Mouse (Mus musculus): ENCODE measurements around the gene C1qtnf7. TPM values are rescaled to one million over a fixed set of nuclear protein-coding genes. Genes with fewer than 3 reads are reported as not detected.

The C1qtnf7 gene
- total RNA-seq, 4 experiments from 2014 or later = 0.73 to 1.7 (median 1.1) TPM

DNA sequence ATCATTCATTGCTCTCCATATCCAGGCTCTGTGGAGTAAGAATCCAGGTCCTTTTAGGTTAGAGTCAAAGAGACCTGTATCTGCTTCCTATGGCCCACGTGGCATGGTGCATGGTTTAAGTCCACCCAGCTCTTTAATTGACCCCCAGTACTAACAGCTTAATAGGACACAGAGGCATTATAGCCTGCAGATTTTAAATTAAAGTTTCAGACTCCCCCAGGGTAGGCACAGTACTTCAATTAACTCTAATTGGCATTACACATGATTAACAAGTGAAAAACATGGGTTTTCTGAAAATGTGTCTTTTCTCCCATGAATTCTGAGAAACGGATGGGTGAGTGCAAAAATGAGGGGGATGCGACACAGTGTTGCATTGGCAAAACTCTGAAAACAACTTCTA is 92.7 kb downstream of the C1qtnf7 start:
- no peak for DNase-seq (ENCODE audit: low spot score in 2 of 2)

DNA sequence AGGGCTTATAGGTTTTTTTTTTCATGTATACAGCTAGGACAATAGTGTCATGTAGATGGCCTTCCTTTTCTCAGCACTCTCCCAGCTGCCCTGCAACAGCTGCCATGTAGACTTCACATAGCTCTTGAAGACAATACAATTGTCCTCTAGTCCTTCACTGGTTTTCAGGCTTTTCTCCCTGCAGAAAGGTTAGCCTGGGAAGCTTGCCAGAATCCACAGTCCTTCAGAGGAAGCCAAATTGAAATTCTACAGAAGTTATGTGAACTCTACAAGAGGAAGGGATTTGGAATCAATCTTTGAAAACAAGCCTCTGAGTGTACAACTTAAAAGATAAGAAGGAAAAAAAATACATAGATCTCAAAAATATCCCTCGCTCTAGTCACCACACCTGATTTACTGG is 94.4 kb downstream of the C1qtnf7 start:
- DNase-seq (ENCODE audit: low spot score in 2 of 2) = no peak

DNA sequence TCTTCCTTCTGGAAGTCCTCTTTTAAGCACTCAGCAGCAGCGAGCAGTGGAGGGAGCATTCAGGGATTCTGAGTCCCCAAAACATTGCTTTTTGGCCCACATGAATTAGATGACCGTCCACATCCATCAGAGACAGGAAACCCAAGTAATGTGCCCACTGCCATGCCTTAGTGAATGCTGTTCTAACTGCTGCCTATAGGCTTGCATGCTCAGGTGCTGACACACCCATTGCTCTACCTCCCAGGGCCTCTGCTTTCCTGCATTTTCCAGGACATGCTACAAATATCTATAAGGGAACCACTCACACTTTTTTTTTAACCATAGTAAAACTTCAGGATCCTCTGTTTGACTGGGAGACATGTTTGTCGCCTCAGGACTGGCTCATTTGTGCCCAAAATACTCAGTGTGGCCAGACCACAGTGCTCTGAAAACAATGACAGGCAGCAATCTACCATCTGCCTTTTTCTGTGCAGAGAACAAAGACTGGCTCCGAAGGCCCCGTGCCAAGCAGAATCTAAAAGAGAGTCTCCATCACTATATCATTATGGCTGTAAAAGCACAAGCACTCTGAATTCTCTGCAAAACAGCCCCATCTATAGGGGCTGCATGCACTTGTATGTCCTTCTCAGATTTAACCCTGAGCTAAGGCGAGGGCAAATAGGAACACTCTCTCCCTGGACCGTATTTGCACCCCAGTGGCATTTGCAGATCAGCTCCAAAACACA is 106.4 kb downstream of the C1qtnf7 start:
- DNase-seq (ENCODE audit: low spot score in 2 of 2) = no peak

DNA sequence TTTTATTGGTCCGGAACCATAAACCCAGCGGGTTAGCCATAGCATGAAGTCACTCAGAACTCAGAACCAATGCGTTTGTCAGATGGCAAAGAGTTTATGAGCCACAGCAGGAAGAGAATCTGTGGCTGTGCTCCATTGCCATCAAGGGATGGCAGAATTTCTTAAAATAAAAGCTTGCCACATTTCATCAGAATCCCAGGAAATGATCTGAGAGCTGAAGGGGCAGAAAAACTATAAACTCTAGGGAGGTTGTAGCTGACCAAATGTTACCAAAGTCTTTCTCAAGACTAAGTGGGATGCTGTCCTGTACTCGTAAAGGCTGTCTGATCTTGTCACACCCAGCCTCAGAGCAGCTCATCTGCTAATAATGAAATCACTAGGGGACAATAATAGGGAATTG is 110.1 kb downstream of the C1qtnf7 start:
- DNase-seq (ENCODE audit: low spot score in 2 of 2) = no peak

DNA sequence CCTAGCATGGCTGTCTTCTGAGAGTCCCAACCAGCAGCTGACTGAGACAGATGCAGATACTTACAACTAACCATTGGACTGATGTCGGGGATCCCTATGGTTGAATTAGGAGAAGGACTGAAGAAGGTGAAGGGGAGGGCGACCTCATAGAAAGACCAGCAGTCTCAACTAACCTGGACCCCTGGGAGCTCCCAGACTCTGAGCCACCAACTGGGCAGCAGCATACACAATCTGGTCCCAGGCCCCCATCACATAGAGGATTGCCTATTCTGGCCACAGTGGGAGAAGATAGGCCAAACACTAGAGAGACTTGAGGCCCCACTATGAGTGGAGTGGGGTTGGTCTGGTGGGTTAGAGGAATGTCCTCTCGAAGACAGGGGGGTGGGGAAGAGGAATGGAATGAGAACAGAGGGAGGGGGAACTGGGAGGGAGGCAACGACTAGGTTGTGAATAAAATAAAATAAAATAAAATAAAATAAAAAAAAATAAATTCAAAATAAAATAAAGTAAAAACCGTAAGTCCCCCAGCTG is 118.8 kb downstream of the C1qtnf7 start:
- DNase-seq (ENCODE audit: low spot score in 2 of 2) = no peak

DNA sequence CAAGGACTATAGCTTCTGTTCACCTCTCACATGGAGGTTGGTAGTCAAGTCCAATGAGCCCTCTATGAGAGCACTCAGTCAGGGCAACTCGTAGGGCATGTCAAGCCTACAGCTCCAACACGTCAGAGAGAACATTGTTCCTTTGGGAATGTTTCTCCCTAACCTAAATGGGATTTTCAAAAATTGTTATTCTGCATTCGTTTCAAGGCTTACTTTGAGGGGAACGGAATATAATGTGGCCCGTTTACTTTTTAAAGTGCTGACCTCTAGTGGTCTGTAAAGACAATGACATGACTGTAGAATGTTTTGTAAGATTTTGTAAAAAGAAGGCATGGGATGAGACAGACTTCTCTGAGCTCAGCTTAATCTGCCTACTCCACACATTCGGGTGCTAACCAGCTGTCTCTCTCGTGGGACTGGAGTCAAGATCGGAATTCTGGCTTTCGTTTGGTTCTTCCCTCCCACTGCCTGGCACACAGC is 119.3 kb downstream of the C1qtnf7 start:
- DNase-seq (ENCODE audit: low spot score in 2 of 2) = peak in 1 of 2 experiments; percentile 64

DNA sequence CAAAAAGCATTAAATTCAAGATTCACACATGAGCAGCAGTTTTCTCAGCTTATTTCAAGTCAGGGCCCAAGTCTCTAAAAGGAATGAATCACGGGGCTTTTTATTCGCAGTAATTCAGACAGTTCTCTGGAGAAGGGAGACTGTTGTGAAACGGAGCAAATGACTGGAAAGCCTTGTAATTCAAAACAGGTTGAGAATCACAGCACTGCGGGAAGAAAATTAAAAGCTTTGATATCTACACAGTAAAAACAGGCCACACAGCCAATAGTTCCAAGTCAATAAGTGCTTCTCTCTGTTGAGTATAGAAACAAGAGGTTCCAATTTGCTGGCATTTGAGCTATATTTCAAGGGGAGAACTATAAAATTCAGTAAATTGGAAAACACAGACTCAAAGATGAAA is 129.7 kb downstream of the C1qtnf7 start:
- DNase-seq (ENCODE audit: low spot score in 2 of 2) = no peak

DNA sequence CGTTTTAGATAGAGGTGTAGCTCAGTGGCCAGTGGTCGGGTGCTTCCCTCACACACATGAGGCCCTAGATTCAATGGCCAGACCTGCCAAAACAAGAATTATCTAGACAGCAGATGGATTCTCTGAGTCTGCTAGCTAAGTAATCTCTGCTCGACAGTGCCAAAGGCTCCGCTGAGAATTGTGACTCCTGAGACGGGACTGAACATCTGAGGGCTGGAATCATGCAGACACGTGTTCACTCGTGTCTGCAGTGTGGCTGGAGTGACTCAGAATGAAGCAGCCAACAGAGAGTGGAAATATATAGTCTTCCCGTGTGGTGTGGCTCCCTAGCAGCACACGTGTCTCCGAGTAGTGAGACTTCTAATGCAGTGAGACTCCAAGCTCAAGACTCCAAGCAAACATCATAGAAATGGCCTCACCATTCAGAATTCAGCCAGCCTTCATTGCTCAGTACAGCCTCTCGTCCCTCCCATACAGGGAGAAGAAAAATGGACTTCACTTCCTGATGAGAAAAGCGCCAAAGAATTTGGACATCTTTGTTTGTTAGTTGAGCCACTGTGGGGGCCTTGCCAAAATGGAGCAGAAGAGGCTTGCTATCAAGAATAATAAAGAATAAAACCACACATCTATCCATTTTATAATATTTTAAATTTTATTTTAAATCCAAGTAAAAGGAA is 131.9 kb downstream of the C1qtnf7 start:
- DNase-seq (ENCODE audit: low spot score in 2 of 2) = no peak

DNA sequence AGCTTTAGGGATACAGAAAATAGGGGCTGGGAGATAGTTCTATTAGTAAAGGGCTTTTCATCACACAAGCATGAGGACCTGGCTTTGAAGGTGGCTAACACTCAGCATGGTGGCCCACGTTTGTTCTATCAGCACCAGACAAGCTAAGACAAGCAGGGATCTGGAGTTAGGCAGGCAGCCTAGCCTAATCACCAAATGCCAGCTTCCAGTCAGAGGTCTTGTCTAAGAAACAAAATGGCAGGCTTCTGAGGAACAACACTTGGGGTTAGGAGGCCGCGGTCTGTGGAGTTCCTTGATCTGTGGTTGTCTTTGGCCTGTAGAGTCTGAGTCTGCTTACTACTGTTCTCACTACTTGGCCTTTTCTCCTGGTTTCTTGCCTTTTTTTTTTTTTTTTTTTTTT is 146.2 kb downstream of the C1qtnf7 start:
- DNase-seq (ENCODE audit: low spot score in 2 of 2) = no peak

DNA sequence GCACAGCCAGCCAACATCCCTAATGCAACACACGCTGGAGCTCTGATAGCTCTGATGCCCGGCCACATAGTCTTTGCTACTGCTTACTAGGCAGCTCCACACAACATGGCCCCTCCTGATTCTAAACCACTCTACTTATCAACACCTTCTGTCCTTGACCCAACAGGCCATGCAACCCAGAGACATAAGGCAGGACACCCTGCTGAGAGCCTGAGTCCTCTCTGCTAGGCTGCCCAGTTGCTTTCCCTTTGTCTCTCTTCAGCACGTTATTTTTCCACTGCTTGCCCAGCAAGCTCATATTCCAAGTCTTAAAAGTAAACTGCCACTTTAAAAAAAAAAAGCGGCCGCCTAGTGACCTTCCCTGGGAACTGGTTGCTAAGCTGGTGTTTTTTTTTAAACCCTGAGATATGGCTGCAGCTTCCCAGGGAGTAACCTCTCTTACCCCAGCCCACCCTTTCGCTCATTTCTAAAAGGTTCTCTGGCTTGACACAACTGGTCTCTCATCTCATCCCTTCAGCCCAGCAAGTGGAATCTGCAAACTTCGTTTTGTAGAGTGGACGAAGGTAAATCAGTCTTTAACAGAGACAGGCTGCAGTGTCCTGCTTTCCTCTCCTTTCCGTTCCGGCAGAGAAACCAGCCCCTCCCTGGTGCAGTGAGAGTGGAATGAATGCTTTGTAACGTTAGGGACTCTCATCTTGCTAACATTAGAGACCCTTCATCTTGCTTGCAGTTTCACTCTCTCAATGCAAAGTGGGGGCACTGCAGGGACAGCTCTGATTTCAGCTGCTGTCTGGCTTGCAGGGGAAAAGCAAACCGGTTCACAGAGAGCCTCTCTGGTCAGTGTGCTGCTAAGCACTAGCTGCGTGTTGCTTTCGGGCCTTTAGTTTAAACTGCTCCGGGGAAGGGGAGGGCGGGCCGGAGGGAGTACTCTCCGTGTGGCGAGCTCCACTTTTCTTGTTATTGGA is 146.9 kb downstream of the C1qtnf7 start, which contains the start of gene Cc2d2a:
TSS of gene Cc2d2a (plus strand) at position 350 of the 965 bp plus-strand sequence.
- DNase-seq (ENCODE audit: low spot score in 2 of 2) = peak in 1 of 2 experiments; percentile 24

DNA sequence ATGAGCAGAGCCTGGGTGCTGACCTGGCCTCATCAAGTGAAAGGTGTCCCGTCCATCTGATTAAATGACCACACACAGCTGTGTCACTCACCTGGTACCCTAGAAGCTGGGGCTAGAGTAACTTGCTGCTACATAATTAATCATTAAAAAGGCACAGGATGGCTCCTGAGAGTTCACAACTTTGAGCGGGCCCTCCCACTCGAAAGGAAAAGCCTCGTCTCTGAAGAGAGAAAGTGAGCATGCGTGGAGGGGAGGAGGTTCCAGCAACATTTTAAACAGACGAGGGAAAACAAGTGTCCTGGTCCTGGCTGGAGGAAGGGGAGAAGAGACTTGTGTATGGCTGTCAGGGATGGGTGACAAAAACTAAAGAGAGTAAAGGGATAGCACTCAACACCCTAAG is 148.2 kb downstream of the C1qtnf7 start:
- no peak for DNase-seq (ENCODE audit: low spot score in 2 of 2)

DNA sequence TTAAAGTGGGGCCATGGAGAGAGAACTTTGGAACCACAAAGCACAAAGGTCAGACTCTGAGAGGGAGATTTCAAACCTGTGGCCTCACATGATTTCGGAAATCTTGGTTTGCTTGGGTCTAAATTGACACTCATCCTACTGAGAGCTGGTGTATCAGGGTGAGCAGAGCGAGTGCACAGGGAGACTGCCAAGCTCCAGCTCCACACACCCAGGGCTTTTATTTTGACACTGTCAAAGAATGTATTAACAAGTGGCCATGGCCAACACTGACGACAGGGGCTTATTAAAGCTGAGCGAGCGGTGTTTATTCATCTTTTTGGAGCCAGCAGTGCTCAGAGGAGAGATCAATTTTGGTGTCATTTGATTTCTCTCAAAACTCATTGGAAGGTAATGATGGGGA is 149.8 kb downstream of the C1qtnf7 start:
- no peak for DNase-seq (ENCODE audit: low spot score in 2 of 2)

Other genes starting within 250 kb of the C1qtnf7 start
- 10 to 100 TPM; 16.9 to 19.0 (median 17.3) TPM for gene Cc2d2a, start 146.8 kb downstream of the C1qtnf7 start, total RNA-seq (2022)

Data from left cerebral cortex, adult 8-10 months (tissue).